Mouse (Mus musculus) T-helper 2 cell (primary cell): ENCODE results near the gene Olfr1472.
"Not testable (repeated sequence)": the region's sequence is repeated elsewhere in the genome, so short reads cannot be mapped to it uniquely, and the experiment has no call there.

Experiments used
- in situ Hi-C: fragments of 300-600 bp; cut with MboI, MseI; formaldehyde crosslinking; loops from one replicate; pipeline ENCODE4 v1.15.1; 2025; ENCODE audit warnings: high pct_unique_total_duplicates

Gene Olfr1472

GRCm38 (mm10) chr19:13455986-13456385, at the start of gene Olfr1472:
Gene Olfr1472 (minus strand): TSS chr19:13456086.
- in situ Hi-C loops = no loop called here

- in situ Hi-C loops = no loop called here
Measured at GRCm38 (mm10) chr19:13500246-13500645, 44.4 kb upstream of the Olfr1472 start, which contains the start of gene Olfr1477. Gene Olfr1477 (plus strand): TSS chr19:13500546.

- in situ Hi-C loops = no loop called here
Measured at GRCm38 (mm10) chr19:13480096-13480495, 24.2 kb upstream of the Olfr1472 start, which contains the start of gene Olfr1475. Gene Olfr1475 (minus strand): TSS chr19:13480196.

GRCm38 (mm10) chr19:13469265-13469664, 13.4 kb upstream of the Olfr1472 start, which contains the start of gene Olfr1474:
Gene Olfr1474 (plus strand): TSS chr19:13469565.
- in situ Hi-C loops = not testable (repeated sequence)

GRCm38 (mm10) chr19:13443109-13443508, 12.8 kb downstream of the Olfr1472 start, which contains the start of gene Olfr1471:
Gene Olfr1471 (plus strand): TSS chr19:13443409.
- in situ Hi-C loops = not testable (repeated sequence)

- in situ Hi-C loops = no loop called here
Measured at GRCm38 (mm10) chr19:13407549-13407948, 48.3 kb downstream of the Olfr1472 start, which contains the start of gene Olfr1469. Gene Olfr1469 (plus strand): TSS chr19:13407849.
